Mouse (Mus musculus) stomach, postnatal 0 days (tissue): ENCODE measurements around the gene Myo7a.

ENCODE experiments used
- CTCF ChIP-seq: IDR thresholded peaks from 2 replicates; pipeline ENCODE4 v1.5.1; 2016; ENCODE audit warnings: antibody characterized with exemption, low read depth, mild to moderate bottlenecking, moderate library complexity
- EP300 ChIP-seq: optimal IDR thresholded peaks from 2 replicates; pipeline ENCODE3; 2016; ENCODE audit warnings: antibody characterized with exemption

GRCm38 (mm10) chr7:98103942-98104292 is 15.4 kb downstream of the Myo7a start:
- no peak for TF ChIP-seq CTCF
- no peak for TF ChIP-seq EP300
